Mouse (Mus musculus) urinary bladder, postnatal 25 days (tissue): ENCODE results near the gene Krt18.
A peak's percentile ranks its signal among the peaks of the same experiment; 100 is the strongest.
"Not testable (repeated sequence)": the region's sequence is repeated elsewhere in the genome, so short reads cannot be mapped to it uniquely, and the experiment has no call there.

Experiments used
- DNase-seq: peaks from one replicate; pipeline ENCODE4 v3.0.0; 2022; ENCODE audit warnings: low spot score

Krt18 gene

DNA sequence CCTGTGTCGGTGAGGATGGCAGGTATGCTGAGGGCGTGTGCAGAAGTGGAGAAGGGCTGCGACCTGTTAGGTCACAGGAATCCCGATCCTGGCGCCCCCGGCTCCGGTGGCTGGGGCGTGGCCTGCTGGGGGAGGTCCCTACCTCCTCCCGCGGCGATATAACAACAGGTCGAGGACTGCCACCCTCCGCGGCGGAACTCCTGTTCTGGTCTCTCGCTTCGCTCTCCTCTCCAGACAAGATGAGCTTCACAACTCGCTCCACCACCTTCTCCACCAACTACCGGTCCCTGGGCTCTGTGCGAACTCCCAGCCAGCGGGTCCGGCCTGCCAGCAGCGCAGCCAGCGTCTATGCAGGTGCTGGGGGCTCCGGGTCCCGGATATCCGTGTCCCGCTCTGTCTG is at the start of gene Krt18:
TSS of gene Krt18 (plus strand) at position 141 of the 400 bp plus-strand sequence.
- DNase-seq: peak; percentile 62

- DNase-seq: peak; percentile 70
These were observed 47.1 kb upstream of the Krt18 start for GRCm38 (mm10) chr15:101980849-101981248.

DNA sequence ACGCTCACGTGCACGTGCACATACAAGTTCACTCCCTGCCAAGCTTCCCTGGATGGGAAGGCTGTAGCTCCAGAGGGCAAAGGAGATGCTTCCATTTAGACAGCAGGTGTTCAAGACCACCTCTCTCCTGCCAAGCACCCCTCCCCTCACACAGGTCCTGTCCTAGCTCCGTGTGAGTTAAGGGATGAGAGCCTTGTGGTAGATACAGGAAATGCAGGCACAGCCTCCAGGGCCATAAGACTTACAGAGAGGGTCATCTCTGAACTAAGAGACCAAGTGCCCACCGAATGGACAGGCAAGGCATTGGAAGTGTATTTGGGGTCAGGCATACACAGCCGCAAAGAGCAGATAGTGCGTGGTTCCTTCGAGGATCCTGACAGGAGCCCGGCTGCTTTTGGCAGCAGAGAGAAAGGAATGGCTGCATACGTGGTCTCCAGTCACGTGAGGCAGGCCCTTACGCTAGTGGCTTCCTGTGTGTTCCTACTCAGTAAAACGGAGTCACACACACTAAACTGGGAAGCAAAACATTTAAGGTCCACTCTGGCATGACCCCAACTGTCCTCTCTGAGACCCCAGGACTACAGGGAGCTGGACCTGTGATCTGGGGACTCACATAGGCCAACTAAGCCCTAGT is 44.5 kb upstream of the Krt18 start:
- no peak for DNase-seq

- peak; percentile 85 for DNase-seq
These were observed 43.9 kb upstream of the Krt18 start for GRCm38 (mm10) chr15:101983949-101984601.

DNA sequence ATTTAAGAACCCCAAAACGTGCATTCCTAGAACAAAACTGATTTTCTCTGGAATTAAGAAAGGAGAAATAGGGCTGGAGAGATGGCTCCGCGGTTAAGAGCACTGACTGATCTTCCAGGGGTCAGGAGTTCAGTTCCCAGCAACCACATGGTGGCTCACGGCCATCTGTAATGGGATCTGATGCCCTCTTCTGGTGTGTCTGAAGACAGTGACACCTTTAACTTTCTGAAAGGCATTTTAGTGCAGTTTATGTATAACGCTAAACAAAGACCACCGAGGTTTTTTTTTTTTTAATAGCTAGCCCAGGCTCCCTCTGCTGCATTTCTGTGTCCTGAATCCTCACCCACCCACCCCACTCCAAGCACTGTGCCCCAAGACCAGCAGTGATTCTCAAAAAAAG is 43.2 kb upstream of the Krt18 start:
- DNase-seq: no peak

DNA sequence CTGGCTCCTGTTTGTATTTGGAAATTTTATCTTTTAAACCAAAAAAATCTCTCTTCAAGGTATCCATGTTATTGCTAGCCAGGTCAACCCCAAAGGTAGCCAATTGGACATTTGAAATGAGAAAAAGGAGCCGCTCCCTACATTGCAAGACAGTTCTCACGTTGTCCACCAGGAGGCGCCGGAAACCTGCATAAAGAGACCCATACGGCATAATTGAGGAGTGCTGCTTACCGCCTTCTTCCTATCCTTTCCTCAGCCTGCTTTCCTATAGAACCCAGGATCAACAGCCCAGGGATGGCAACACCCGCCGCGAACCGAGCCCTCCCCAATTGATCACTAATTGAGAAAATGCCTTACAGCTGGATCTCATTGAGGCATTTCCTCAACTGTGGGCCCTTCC is 39.9 kb upstream of the Krt18 start:
- peak; percentile 88 for DNase-seq

DNA sequence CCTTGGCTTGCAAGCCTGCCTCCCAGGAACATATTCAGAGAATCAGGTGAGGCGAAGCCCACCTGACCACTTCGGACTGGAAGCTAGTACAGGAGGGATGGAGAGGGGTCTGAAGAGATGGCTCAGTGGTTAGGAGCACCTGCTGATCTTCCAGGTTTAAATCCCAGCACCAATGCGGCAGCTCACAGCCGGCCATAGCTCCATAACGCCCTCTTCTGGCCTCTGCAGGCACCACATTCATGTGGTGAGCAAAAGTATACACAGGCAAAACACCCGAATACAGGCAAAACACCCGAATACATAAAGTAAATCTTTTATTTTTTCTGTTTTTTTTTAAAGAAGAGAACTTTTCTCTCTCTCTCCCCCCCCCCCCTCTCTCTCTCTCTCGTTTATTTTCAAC is 39.3 kb upstream of the Krt18 start:
- no peak for DNase-seq

GRCm38 (mm10) chr15:101990946-101991345 is 37.0 kb upstream of the Krt18 start:
- DNase-seq: no peak

- DNase-seq: no peak
These were observed 33.6 kb upstream of the Krt18 start for GRCm38 (mm10) chr15:101994365-101994764.

- DNase-seq: no peak
These were observed 32.3 kb upstream of the Krt18 start for GRCm38 (mm10) chr15:101995484-101996236.

DNA sequence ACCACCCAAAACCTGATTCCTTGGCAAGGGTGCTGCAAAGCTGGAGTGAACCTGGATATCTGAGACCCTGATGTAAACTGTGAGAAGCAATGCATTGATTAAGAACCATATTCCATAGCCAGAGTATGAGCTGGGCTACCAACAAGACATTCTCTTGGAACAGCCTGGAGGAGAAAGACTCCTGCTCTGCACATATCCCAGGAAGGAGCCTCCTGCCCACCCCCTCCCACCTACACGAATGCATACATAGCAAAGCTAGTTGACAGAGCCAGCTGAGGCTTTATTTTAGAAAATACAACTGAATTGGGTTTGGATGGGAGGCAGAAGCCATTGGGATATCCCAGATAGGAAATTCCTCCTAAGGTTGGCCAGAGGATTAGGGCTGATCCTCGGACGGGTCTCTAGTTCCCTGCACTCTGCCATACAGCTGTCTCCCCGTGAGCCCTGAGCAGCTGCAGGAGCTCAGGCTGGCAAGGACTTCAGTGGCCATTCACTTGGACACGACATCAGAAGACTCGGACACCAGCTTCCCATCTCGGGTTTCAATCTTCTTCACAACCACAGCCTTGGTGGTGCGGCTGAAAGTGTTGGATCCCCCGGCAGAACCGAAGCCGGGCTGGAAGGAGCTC is 31.4 kb upstream of the Krt18 start:
- DNase-seq: not testable (repeated sequence)

DNA sequence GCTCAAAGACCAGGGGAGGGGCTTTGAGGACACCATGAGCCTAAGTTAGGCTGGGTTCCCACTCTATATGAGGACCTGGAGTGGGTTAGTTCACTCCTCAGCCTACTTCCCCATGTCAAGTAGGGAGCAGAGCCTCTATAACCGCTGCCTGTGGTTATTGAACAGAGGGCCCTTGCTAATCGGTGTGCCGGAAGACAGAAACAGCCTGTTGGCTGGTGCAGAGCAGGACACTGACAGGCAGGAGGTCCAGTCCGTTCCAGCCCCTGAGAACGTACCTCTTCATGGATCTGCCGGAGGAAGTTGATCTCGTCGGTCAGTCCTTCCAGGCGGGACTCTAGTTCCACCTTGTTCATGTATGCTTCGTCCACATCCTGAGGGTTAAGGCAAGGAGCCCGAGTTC is 28.8 kb upstream of the Krt18 start:
- no peak for DNase-seq

- no peak for DNase-seq
These were observed 28.2 kb upstream of the Krt18 start for GRCm38 (mm10) chr15:101999676-102000335.

GRCm38 (mm10) chr15:102002646-102003488 is 25.1 kb upstream of the Krt18 start:
- DNase-seq: no peak

DNA sequence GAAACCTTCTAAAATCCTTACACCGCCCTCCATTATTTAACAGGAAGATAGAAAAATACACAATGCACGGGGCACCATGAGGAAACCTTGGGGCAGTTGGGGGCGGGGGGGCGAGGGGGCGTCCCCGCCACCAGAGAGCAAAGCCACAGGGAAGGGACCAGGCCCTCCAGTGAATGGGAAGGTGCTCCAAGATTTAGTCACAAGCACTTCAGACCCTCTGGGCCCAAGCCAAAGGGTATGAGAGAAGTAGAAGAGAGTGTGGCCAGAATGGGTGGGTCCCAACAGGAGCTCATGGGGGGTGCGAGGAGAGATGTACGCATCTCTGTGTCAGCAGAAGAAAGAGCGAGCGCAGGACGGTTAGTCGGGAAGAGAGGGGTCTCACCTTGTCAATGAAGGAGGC is 24.5 kb upstream of the Krt18 start:
- no peak for DNase-seq

DNA sequence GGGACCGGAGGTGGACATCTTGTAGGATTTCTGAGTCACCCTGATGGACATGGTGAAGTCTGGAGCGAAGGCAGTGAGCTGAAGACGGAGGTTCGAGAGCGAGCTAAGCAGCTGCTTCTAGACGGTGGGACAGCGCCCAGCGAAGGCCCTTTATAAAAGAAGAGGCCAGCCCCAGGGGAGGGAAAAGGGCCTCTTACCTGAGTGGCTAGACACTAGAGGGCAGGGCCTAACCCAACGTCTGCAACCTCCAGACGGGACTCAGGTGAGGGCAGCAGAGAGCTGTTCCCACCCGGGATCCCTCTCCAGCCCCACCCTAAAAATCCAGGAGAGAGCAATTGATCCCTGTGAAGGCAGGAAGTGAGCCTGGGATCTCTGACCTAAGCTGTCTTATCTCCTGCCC is 23.8 kb upstream of the Krt18 start, which contains the start of gene Krt8:
TSS of gene Krt8 (minus strand) at position 294 of the 400 bp plus-strand sequence.
- peak; percentile 54 for DNase-seq

- DNase-seq: no peak
These were observed 22.7 kb upstream of the Krt18 start for GRCm38 (mm10) chr15:102005290-102005689.

DNA sequence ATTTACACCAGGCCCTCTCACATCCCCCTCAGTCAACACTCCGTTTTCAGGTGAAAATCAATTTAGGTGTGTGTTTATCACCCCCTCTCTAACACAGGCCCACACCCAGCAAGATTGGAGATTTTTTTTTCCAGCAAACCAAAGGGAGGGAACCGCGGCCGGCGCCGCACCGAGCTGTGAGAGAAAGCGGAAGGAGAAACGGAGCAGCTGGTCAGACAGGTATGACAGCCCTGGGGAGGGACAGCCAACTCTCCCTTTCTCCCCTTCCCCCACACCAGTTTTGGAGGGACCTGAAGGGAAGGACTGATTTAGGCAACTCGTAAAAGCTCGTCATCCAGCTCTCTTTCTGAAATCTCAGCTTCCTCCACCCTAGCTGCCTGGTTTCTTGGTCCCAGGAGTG is 21.7 kb upstream of the Krt18 start:
- peak; percentile 66 for DNase-seq

DNA sequence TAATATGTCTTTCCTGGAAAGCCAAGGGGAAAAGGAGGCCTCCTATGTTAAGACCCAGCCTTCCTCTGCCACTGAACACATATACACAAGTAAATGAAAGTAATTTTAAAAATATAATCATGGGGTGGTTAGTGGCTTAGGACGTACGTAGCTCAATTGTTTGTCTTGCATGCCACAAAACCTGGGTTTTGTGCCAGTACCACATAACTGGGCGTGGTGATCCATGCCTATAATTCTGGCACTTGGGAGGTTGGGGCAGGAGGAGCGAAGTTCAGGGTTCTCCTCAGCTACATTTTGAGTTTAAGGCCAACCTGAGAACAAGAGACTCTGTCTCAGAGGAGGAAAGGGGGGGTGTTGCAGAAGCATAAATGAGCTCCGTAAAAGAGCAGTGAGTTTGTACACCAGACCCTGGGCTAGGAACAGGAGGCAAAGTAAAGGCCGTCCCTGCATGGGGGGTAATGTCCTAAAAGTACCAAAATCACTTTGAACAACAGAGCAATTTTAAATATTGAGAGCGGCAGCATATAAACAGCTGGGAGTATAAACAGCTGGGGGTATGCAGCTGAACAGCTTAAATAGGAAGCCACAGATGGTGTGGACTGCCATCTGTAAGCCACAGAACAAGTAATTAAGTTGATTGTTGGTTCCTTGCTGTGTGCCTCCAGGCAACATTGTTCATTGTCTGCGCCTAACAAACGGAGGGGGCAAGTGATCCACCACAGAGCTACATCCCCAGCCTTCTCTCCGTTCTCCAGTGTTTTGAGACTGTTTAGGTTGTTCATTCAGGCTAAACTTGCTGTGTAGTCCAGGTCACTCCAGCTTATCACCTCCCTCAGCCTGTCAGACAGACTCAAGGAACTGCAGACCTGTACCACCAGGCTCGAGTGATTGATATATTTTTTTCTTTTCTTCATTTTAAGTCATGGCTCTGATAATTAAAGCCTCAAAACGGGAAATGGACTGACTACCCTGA is 20.6 kb upstream of the Krt18 start:
- no peak for DNase-seq
